Mouse (Mus musculus): Measurements from ENCODE around the gene Zfp141. TPM values are rescaled to one million over a fixed set of nuclear protein-coding genes. Genes with fewer than 3 reads are reported as not detected.

The Zfp141 gene
- polyA plus RNA-seq, 1 experiment from 2014 or later, result 15.8 TPM

Other genes with a start within 250 kb of the Zfp141 start
- gene Vmn2r61, start 245.7 kb downstream of the Zfp141 start, polyA plus RNA-seq (2016; fragmentation: Nextera tagmentation; extraction: Ambion mirVana), result not detected in 2 replicates
- not detected in 2 replicates for gene 4933421I07Rik, start 57.6 kb downstream of the Zfp141 start, polyA plus RNA-seq (2016; fragmentation: Nextera tagmentation; extraction: Ambion mirVana)
- not detected in 2 replicates for gene Gm21028, start 72.8 kb upstream of the Zfp141 start, polyA plus RNA-seq (2016; fragmentation: Nextera tagmentation; extraction: Ambion mirVana)
- 0.89 and 1.4 TPM in 2 replicates for gene Zfp977, start 86.8 kb upstream of the Zfp141 start, polyA plus RNA-seq (2016; fragmentation: Nextera tagmentation; extraction: Ambion mirVana)
- gene Zfp976, start 136.8 kb upstream of the Zfp141 start, polyA plus RNA-seq (2016; fragmentation: Nextera tagmentation; extraction: Ambion mirVana), result 3.3 and 3.9 TPM in 2 replicates
- 9.9 and 11.7 TPM in 2 replicates for gene Zfp975, start 187.0 kb upstream of the Zfp141 start, polyA plus RNA-seq (2016; fragmentation: Nextera tagmentation; extraction: Ambion mirVana)
- gene Gm17067, start 221.3 kb upstream of the Zfp141 start, polyA plus RNA-seq (2016; fragmentation: Nextera tagmentation; extraction: Ambion mirVana), result not detected in 2 replicates

Data from embryonic facial prominence, embryonic 10.5 days (tissue).